Mouse (Mus musculus) retina, postnatal 1 day (tissue): ENCODE results near the gene Rbbp5.

Source experiments
- DNase-seq: peaks from one replicate; pipeline ENCODE4 v3.0.0-alpha.2; 2012

Gene Rbbp5

DNA sequence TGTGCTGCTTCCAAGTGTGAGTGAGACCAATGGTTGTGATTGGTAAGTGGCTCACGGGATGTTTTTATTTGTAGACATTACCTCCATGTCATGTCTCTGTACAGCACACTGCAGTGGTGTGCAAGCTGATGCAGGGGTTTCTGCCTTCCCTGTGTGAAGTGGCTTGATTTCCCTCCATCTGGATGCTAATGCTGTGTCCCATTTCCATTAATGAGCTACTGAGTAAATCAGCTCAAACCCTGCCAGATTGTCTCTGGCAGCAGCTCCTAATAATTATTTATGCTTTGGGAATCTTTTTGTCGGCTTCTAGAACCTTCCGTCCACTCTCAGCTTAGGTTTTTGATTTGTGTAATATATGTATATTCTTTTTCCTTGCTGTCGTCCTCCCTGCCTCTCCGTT, 28.0 kb downstream of the Rbbp5 start:
- DNase-seq, result no peak

DNA sequence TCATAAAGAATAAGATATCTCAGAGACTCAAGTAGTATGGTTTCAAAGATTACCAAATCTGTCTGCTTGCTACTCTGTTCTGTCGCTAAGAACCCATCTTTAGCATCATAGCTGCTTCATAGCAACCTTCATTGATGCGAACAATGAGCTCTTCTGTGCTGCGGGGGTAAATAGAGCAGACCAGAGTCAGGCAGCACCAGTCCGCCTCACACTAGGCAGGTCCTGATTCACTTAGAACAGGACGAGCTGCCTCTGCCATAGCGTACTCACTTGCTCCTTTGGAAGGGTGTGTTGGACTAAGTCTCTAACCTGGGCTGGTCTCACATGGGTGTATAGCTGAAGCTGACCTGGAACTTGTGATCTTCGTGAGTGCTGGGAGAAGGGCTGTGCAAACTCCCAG, 28.9 kb downstream of the Rbbp5 start, which contains the start of gene Tmem81:
Gene Tmem81 (plus strand): TSS at position 173 of the 400 bp plus-strand sequence.
- DNase-seq, result no peak

- no peak for DNase-seq
Measured at GRCm38 (mm10) chr1:132506656-132507055, 29.5 kb downstream of the Rbbp5 start.

GRCm38 (mm10) chr1:132509771-132510170, 32.6 kb downstream of the Rbbp5 start:
- no peak for DNase-seq

- DNase-seq, result no peak
Measured at GRCm38 (mm10) chr1:132511521-132511920, 34.4 kb downstream of the Rbbp5 start.

- DNase-seq, result no peak
Measured at GRCm38 (mm10) chr1:132512106-132512505, 34.9 kb downstream of the Rbbp5 start.

DNA sequence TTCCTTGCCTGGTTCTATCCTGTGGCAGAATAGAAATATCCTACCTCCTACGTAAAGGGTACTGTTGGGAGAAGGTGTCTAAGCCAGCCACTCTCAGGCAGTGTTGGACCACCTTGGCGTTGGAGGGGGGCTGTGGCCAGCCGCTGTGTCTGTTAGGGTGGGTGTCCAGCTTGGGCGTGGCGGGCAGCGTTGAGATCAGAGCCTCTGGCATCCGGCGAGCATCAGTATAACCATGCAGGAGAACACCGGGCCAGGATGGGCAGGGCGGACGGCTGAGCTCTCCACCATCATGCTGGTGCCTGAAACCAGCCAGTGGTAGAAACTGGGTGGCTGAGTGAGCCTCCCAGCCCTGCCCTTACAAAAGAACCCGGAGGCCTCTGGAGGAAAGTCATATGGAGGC, 38.2 kb downstream of the Rbbp5 start:
- DNase-seq, result no peak

GRCm38 (mm10) chr1:132516776-132517175, 39.6 kb downstream of the Rbbp5 start:
- DNase-seq, result no peak

DNA sequence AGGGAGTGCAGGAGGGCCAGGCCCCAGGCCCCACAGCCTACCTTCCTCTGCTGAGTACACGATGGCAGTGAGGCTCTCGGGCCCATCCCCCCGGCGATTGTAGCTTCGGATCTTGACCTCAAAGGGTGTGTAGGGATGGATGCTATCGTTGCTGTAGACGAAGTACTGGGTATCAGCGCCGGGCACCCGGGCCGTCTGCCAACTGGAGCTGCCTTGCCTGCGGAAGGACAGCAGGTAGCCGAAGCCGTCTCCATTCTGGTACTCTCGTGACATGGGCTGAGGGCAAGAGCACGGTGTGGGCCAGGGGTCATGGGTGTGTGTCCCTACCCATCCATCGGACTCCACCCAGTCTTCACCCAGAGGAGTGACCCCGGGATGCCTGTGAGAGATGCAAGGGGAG, 41.5 kb downstream of the Rbbp5 start:
- DNase-seq, result no peak

DNA sequence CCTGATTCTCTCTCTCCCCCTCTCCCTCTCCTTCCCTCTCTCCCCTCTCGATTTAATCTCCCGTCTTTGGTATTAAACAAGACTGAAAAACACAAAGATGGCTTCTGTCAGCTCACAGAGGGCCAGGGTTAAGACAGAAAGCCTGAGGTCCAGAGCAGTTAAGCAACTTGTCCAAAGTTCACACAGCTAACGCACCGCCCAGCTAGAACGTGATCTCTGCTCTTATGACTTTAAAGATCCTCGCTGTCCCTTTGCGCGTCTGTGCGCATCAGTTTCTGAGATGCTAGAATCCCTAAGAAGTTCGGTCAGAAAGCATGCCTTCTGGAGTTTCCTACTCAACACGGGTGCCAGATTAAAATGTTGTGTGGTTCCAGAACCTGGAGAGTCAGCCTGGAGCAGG, 42.6 kb downstream of the Rbbp5 start:
- DNase-seq, result no peak

- DNase-seq, result peak; percentile 89
Measured at GRCm38 (mm10) chr1:132520764-132521163, 43.6 kb downstream of the Rbbp5 start.

- DNase-seq, result no peak
Measured at GRCm38 (mm10) chr1:132523048-132523447, 45.9 kb downstream of the Rbbp5 start.

DNA sequence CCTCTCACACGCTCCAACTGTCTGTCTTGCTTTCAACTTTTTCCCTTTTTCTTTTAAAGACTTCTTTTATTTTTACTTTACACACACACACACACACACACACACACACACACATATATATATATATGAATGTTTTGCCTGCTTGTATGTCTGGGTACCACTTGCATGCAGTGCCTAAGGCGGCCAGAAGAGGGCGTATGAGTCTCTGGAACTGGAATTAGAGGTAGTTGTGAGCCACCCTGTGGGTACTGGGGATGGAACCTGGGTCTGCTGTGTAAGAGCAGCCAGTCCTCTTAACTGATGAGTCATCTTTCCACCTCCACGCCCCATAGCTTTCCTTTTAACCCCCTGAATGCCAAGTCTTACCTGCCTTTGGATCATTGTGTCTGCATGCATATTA, 46.8 kb downstream of the Rbbp5 start:
- peak; percentile 44 for DNase-seq

- DNase-seq, result peak; percentile 90
Measured at GRCm38 (mm10) chr1:132525832-132526231, 48.7 kb downstream of the Rbbp5 start.

- DNase-seq, result no peak
Measured at GRCm38 (mm10) chr1:132528071-132528470, 50.9 kb downstream of the Rbbp5 start.

DNA sequence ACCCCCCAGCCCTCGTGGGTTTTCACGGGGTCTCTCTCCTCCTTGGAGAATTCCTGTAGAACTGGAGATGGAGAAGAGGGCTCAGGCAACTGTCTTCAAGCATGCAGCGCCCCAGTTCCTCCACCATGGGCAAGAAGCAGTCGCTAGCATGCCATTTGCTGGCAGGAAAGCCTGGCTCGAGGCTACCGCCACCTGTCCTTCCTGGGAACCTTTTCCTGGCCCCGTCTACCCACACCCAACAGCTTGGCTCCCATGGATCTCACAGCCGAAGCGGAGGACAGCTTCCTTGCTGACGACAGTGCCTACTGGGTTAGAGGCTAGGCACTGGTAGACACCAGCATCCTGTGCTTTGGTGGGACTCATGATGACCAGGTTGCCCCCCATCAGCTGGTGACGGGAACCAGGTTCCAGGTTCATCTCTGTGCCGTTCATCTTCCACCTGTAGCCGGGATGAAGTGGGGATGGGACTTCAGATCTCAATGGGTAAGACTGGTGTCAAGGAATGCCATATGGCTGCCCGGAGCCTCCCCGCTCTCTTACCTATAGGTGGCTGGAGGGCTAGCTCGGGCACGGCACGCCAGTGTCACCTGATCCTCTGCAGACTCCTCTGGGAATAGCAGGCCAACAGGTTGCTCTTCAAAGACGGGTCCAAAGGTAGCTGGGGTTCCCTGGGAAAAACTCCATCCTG, 51.6 kb downstream of the Rbbp5 start:
- no peak for DNase-seq

- peak; percentile 86 for DNase-seq
Measured at GRCm38 (mm10) chr1:132530631-132531191, 53.5 kb downstream of the Rbbp5 start.

GRCm38 (mm10) chr1:132532521-132532920, 55.4 kb downstream of the Rbbp5 start:
- no peak for DNase-seq

DNA sequence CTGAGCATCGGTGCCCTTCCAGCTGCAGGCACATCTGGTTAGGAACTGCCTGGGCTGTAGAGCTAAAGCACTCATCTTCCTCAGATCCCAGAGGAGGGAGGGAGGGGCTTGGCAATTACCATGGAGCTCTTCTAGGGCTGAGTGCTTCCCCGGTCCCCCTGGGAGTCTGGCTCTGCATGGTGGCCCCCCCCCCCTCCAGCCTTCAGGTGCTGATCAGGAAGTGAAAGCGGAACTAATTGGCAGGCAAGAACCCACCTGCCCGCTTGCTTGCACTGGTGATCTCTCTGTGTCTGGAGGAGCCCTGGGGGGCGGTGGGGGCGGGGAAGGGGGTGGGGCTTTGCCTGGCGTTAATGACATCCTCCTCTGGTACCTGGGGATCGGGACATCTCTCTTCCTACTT, 56.7 kb downstream of the Rbbp5 start:
- DNase-seq, result no peak

- DNase-seq, result no peak
Measured at GRCm38 (mm10) chr1:132535541-132535940, 58.4 kb downstream of the Rbbp5 start.

DNA sequence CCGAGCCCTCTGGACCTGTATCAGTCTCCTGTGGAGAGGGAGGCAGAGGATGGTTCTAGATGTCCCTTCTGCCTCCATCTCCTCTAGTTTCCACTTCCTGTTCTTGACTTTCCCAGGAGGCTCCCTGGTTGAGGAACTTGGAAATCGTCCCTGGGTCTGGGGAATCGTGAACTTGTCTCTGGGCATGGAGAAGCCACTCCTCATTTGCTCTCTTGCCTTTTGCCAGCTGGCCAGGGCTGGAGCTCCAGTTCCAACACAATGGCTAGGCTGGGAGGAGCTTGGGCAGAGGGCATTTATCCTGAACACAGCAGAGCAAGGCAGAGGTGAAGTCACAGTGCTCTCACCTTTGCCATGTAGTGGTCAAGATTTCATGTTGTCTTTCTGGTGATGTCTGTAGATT, 59.3 kb downstream of the Rbbp5 start:
- DNase-seq, result no peak

GRCm38 (mm10) chr1:132537736-132538135, 60.6 kb downstream of the Rbbp5 start:
- DNase-seq, result no peak

DNA sequence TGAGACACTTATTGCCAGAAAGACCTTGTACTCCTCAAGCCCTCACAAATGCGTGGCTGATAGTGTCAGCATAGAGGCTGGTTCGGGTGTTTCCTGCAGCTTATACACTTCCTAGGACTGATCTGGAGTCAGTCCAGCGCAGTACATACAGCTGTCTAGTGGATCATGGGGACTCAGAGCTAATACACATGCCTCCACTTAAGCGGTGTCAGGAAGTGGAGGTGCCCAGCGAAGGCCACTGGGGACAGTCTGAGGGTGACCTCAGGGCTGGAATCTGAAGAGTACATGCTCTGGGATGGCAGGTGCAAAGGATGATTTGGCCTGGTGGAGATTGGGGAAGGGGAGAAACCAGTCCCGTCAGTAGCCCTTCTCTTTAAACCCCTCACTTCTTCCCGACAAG, 63.5 kb downstream of the Rbbp5 start:
- DNase-seq, result no peak

DNA sequence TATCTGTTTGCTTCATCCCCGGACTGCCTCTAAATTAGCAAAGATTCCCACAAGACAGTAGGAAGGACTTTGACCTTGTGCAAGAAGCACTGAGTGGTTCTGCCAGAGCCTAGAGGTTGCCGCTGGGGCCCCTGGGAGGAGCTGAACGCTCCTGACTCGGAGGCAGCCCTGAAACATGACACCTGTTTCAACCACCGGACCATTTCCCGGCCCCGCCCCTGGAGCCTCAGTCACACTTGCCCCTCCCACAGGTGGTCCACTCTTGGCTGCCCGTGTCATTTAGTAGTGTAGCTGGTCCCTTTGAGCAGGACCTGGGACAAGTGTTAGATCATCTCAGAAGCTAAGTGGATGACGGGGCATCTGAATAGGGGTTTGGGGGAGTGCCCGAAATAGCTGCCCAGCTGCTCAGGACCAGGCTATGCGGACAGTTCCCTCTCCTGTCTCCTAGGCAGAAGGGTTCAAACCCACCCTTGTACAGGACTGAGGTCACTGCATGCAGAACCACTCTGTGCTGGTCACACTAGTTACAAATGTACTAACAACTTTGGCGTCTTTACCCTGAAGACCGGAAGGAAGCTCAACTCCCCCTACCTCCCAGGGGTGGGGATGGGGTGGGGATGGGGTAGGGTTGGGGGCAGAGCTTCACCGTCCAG, 64.1 kb downstream of the Rbbp5 start:
- peak; percentile 43 for DNase-seq
